In the genomic region with DNA sequence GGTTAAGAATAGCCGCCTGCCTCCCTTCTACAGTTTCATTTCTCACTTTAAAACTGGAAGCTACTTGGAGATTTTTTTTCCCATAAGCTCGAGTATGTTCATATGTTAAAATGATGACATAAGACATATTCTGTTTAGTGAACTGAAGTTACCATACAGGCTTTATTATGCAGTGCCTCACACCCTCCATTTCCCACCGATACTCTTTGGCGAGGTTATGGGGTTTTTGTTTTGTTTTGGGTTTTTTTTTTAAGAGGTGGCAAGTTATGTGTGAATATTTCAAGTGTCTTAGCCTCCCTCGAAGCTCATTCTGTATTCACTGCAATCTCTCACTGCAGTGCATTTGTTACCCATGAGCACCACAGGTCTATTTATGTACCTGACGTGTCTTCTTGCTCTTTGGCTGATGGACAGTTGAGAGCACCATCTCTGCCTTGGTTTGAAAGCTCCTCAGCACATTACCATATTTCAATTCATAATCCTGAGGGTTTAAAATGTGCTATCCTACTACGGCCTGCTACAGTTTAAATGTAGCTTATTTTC, we compare ENCODE assay signal across 29 mouse cellular contexts.
DNase-seq lines count a peak whose midpoint lies in the region; ATAC-seq and TF ChIP-seq lines count a peak whose summit lies in the region.
"Had no signal": no experiment of that assay in that cellular context is flagged by ENCODE, and none has a peak within 500 bp of the region (broad histone marks: within the 10 kb centered on the region; RNA-seq: fewer than 3 reads in every experiment).

No protein-coding gene starts in this region.

- H3K4me1 ChIP-seq in forebrain, postnatal 0 days (ENCODE audit: insufficient read depth): no peaks in the 10 kb centered on the region
- no peaks in the 10 kb centered on the region for H3K4me1 ChIP-seq in forebrain, embryonic 14.5 days (ENCODE audit: control insufficient read depth, insufficient read depth, low read length)
- no peaks in the 10 kb centered on the region for H3K4me1 ChIP-seq in liver, adult 2 months (ENCODE audit: control insufficient read depth, insufficient read depth, low read length)
- H3K4me1 ChIP-seq in liver, embryonic 12.5 days: no peaks in the 10 kb centered on the region
- no peaks in the 10 kb centered on the region for H3K4me1 ChIP-seq in midbrain, embryonic 10.5 days
- H3K4me1 ChIP-seq: embryonic facial prominence, embryonic 12.5 days; embryonic facial prominence, embryonic 15.5 days; forebrain, embryonic 15.5 days; heart, embryonic 10.5 days; heart, embryonic 13.5 days had no signal

- ATAC-seq in forebrain, postnatal 0 days: peak; percentile 85
- ATAC-seq in forebrain, embryonic 14.5 days: no peak
- no peak for ATAC-seq in liver, embryonic 12.5 days
- ATAC-seq: forebrain, embryonic 15.5 days; hindbrain, postnatal 0 days; inflammation-experienced regulatory T-cells, adult 6 months; Patski had no signal

- no peaks in the 10 kb centered on the region for H3K27me3 ChIP-seq in forebrain, postnatal 0 days (ENCODE audit: insufficient read depth, low read length)
- no peaks in the 10 kb centered on the region for H3K27me3 ChIP-seq in forebrain, embryonic 14.5 days (replicated peaks; ENCODE audit: control insufficient read depth, insufficient read depth, low read length)
- H3K27me3 ChIP-seq in liver, adult 2 months (ENCODE audit: control insufficient read depth, insufficient read depth, low read length): no peaks in the 10 kb centered on the region; the same call in 1 of the 2 replicates
- H3K27me3 ChIP-seq in liver, embryonic 12.5 days (replicated peaks): no peaks in the 10 kb centered on the region
- H3K27me3 ChIP-seq in midbrain, embryonic 10.5 days (ENCODE audit: low read depth, poor library complexity, severe bottlenecking): no peaks in the 10 kb centered on the region
- H3K27me3 ChIP-seq: embryonic facial prominence, embryonic 12.5 days; embryonic facial prominence, embryonic 15.5 days; forebrain, embryonic 15.5 days; heart, embryonic 13.5 days; Patski had no signal

- no peak overlapping the region for H3K4me3 ChIP-seq in forebrain, postnatal 0 days (ENCODE audit: low read depth, low read length)
- H3K4me3 ChIP-seq in forebrain, embryonic 14.5 days (ENCODE audit: low read depth, low read length): no peak overlapping the region
- H3K4me3 ChIP-seq in liver, adult 2 months (ENCODE audit: insufficient read depth, low read depth, low read length): no peak overlapping the region
- H3K4me3 ChIP-seq in liver, embryonic 12.5 days: no peak overlapping the region
- H3K4me3 ChIP-seq in midbrain, embryonic 10.5 days: no peak overlapping the region
- H3K4me3 ChIP-seq: embryonic facial prominence, embryonic 12.5 days; embryonic facial prominence, embryonic 15.5 days; forebrain, embryonic 15.5 days; heart, adult 2 months; heart, embryonic 10.5 days; heart, embryonic 13.5 days had no signal

- DNase-seq in forebrain, postnatal 0 days: peak; percentile 22
- DNase-seq in forebrain, embryonic 14.5 days (ENCODE audit: low spot score): no peak
- DNase-seq in frontal cortex, postnatal 36 days (ENCODE audit: low spot score in 2 of 2): peak; percentile 11 to 49
- no peak for DNase-seq in frontal cortex, postnatal 25 days (ENCODE audit: low spot score in 2 of 2)
- peak; percentile 2 for DNase-seq in liver, adult 2 months (ENCODE audit: extremely low read depth, low read depth, low spot score)
- peak; percentile 40 for DNase-seq in telencephalon, adult 2 months (ENCODE audit: low read depth, low spot score)
- DNase-seq in midbrain, embryonic 10.5 days (ENCODE audit: low spot score): no peak
- DNase-seq: adrenal gland, postnatal 10 days; adrenal gland, postnatal 36 days; cerebellum, adult 11 months; cerebellum, adult 2 months; cerebellum, adult 9-11 months; cerebellum, postnatal 25 days; gastrocnemius, postnatal 10 days; gastrocnemius, postnatal 36 days; heart, adult 2 months; heart, postnatal 14 days; heart, postnatal 4 days had no signal

- no peak overlapping the region for H3K27ac ChIP-seq in forebrain, postnatal 0 days (ENCODE audit: low read depth, low read length)
- no peak overlapping the region for H3K27ac ChIP-seq in forebrain, embryonic 14.5 days (ENCODE audit: low read depth, low read length)
- H3K27ac ChIP-seq in liver, adult 2 months (replicated peaks; ENCODE audit: insufficient read depth, low read depth, low read length): no peak overlapping the region
- H3K27ac ChIP-seq in liver, embryonic 12.5 days: no peak overlapping the region
- no peak overlapping the region for H3K27ac ChIP-seq in midbrain, embryonic 10.5 days (replicated peaks)
- H3K27ac ChIP-seq: embryonic facial prominence, embryonic 12.5 days; embryonic facial prominence, embryonic 15.5 days; forebrain, embryonic 15.5 days; heart, adult 2 months; heart, embryonic 10.5 days; heart, embryonic 13.5 days; hindbrain, embryonic 14.5 days; hindbrain, postnatal 0 days had no signal

- no peaks in the 10 kb centered on the region for H3K9me3 ChIP-seq in forebrain, postnatal 0 days (ENCODE audit: low read length)
- no peaks in the 10 kb centered on the region for H3K9me3 ChIP-seq in forebrain, embryonic 14.5 days (replicated peaks; ENCODE audit: control insufficient read depth, low read length)
- H3K9me3 ChIP-seq in liver, embryonic 12.5 days (replicated peaks): no peaks in the 10 kb centered on the region
- no peaks in the 10 kb centered on the region for H3K9me3 ChIP-seq in midbrain, embryonic 10.5 days (replicated peaks)
- H3K9me3 ChIP-seq: embryonic facial prominence, embryonic 12.5 days; embryonic facial prominence, embryonic 15.5 days; forebrain, embryonic 15.5 days; G1E; heart, embryonic 10.5 days; heart, embryonic 13.5 days had no signal

- no peak overlapping the region for H3K4me2 ChIP-seq in forebrain, postnatal 0 days (ENCODE audit: low read depth)
- H3K4me2 ChIP-seq in forebrain, embryonic 14.5 days (ENCODE audit: low read length): no peak overlapping the region
- no peak overlapping the region for H3K4me2 ChIP-seq in liver, embryonic 12.5 days
- H3K4me2 ChIP-seq: embryonic facial prominence, embryonic 12.5 days; embryonic facial prominence, embryonic 15.5 days; forebrain, embryonic 15.5 days; heart, embryonic 13.5 days; hindbrain, embryonic 14.5 days had no signal

- no peak for TF ChIP-seq POLR2A in liver, adult 2 months (IDR thresholded peaks at IDR 0.05; ENCODE audit: extremely low read depth, insufficient read depth, low read length)

- TF ChIP-seq CTCF in forebrain, postnatal 0 days (IDR thresholded peaks at IDR 0.05; ENCODE audit: low read depth): no peak
- no peak for TF ChIP-seq CTCF in liver, adult 2 months (IDR thresholded peaks at IDR 0.05; ENCODE audit: low read depth, low read length)

- no peaks in the 10 kb centered on the region for H3K36me3 ChIP-seq in forebrain, postnatal 0 days (ENCODE audit: insufficient read depth)
- H3K36me3 ChIP-seq in forebrain, embryonic 14.5 days (ENCODE audit: control insufficient read depth, insufficient read depth, low read length): no peaks in the 10 kb centered on the region
- H3K36me3 ChIP-seq in liver, adult 2 months (ENCODE audit: control insufficient read depth, insufficient read depth, low read length): no peaks in the 10 kb centered on the region
- no peaks in the 10 kb centered on the region for H3K36me3 ChIP-seq in liver, embryonic 12.5 days
- H3K36me3 ChIP-seq in midbrain, embryonic 10.5 days: no peaks in the 10 kb centered on the region
- H3K36me3 ChIP-seq: embryonic facial prominence, embryonic 12.5 days; embryonic facial prominence, embryonic 15.5 days; forebrain, embryonic 15.5 days; G1E; heart, embryonic 10.5 days; heart, embryonic 13.5 days had no signal

- H3K79me2 ChIP-seq in liver, adult 2 months (ENCODE audit: control insufficient read depth, insufficient read depth, low read length): no peaks in the 10 kb centered on the region

- 62% methylated on average over 7 of the region's 7 CpGs for WGBS in forebrain, postnatal 0 days
- WGBS in forebrain, embryonic 14.5 days: 79% methylated on average over 7 of the region's 7 CpGs
- 72% methylated on average over 7 of the region's 7 CpGs for WGBS in liver, adult 2 months
- WGBS in liver, embryonic 12.5 days (ENCODE audit: insufficient replicate concordance): 58% methylated on average over 7 of the region's 7 CpGs
- whole genome bisulfite sequencing in midbrain, embryonic 10.5 days: 84% methylated on average over 7 of the region's 7 CpGs

- H3K9ac ChIP-seq in forebrain, postnatal 0 days: no peak overlapping the region
- H3K9ac ChIP-seq in forebrain, embryonic 14.5 days (ENCODE audit: low read length): no peak overlapping the region
- H3K9ac ChIP-seq in liver, adult 2 months (ENCODE audit: low read depth, low read length): no peak overlapping the region
- no peak overlapping the region for H3K9ac ChIP-seq in liver, embryonic 12.5 days
- H3K9ac ChIP-seq: embryonic facial prominence, embryonic 12.5 days; embryonic facial prominence, embryonic 15.5 days; forebrain, embryonic 15.5 days; heart, embryonic 13.5 days; hindbrain, embryonic 14.5 days had no signal

Comparison
In these comparisons a context has a peak if more than half of its experiments do, and no peak if none do; other contexts are left out.
1. DNase-seq: peak in forebrain, postnatal 0 days (single experiment), frontal cortex, postnatal 36 days (2 of 2), liver, adult 2 months (single experiment) and telencephalon, adult 2 months (single experiment); none in forebrain, embryonic 14.5 days (single experiment), frontal cortex, postnatal 25 days (0 of 2) and midbrain, embryonic 10.5 days (single experiment).